Mouse (Mus musculus) midbrain, embryonic 16.5 days (tissue): ENCODE data around the gene Pmepa1. TPM values are rescaled to one million over a fixed set of nuclear protein-coding genes. Genes with fewer than 3 reads are reported as not detected.

ENCODE experiments used
- ATAC-seq: fragments of 200-750 bp; cut with Nextera tagmentation; 2 replicates; pipeline ENCODE4 v1.8.0; 2017; ENCODE audit warnings: moderate TSS enrichment
- H3K27ac ChIP-seq: fragments of 300-500 bp; sonication (generic); 2 replicates; pipeline ENCODE4 v1.5.1; 2014; ENCODE audit warnings: mild to moderate bottlenecking, low read length, mixed read lengths
- H3K27me3 ChIP-seq: fragments of 300-500 bp; sonication (generic); 2 replicates; pipeline ENCODE4 v1.6.1; 2014; ENCODE audit warnings: low read depth, low read length, mixed read lengths; ENCODE audit not compliant: control insufficient read depth, insufficient read depth
- H3K36me3 ChIP-seq: fragments of 300-500 bp; sonication (generic); 2 replicates; pipeline ENCODE4 v1.6.1; 2014; ENCODE audit warnings: mild to moderate bottlenecking, low read length, moderate library complexity, mixed read lengths; ENCODE audit not compliant: control insufficient read depth, insufficient read depth
- H3K4me1 ChIP-seq: fragments of 300-500 bp; sonication (generic); 2 replicates; pipeline ENCODE4 v1.6.1; 2014; ENCODE audit warnings: mild to moderate bottlenecking, low read length, mixed read lengths; ENCODE audit not compliant: control insufficient read depth, insufficient read depth
- H3K4me2 ChIP-seq: fragments of 300-500 bp; sonication (generic); 2 replicates; pipeline ENCODE4 v1.6.1; 2014; ENCODE audit warnings: mild to moderate bottlenecking, low read length, mixed read lengths
- H3K4me3 ChIP-seq: fragments of 300-500 bp; sonication (generic); 2 replicates; pipeline ENCODE4 v1.5.1; 2014; ENCODE audit warnings: low read depth, mild to moderate bottlenecking, low read length, moderate library complexity, mixed read lengths
- H3K9ac ChIP-seq: fragments of 300-500 bp; sonication (generic); 2 replicates; pipeline ENCODE4 v1.6.1; 2014; ENCODE audit warnings: low read depth, low read length, mixed read lengths
- H3K9me3 ChIP-seq: fragments of 300-500 bp; sonication (generic); replicated peaks from 2 replicates; pipeline ENCODE4 v1.6.1; 2014; ENCODE audit warnings: mild to moderate bottlenecking, low read length, mixed read lengths; ENCODE audit not compliant: control insufficient read depth, poor library complexity, severe bottlenecking
- WGBS: fragments of 180-500 bp; shearing (Covaris S2); extraction: QIAGEN DNeasy Blood & Tissue Kit; methylation state at CpG from one replicate; pipeline ENCODE4 v1.1.7; 2014; 5-methylcytosine and 5-hydroxymethylcytosine counted together
- polyA plus RNA-seq: library from polyadenylated mRNA; unstranded; fragments of >200 nt; fragmentation: Nextera tagmentation; extraction: Ambion mirVana; gene quantifications from 2 replicates; pipeline ENCODE4 v1.2.1, GENCODE M21; 2015

The Pmepa1 gene
- polyA plus RNA-seq, 1 experiment from 2014 or later = 3.4 TPM

GRCm38 (mm10) chr2:173281021-173281937, 4.9 kb upstream of the Pmepa1 start:
- ATAC-seq = no peak
- 69% methylated on average over 9 of the region's 9 CpGs for WGBS
- no peak overlapping the region for H3K27ac ChIP-seq
- H3K4me2 ChIP-seq = no peak overlapping the region
- H3K36me3 ChIP-seq = no peaks in the 10 kb centered on the region
- H3K9ac ChIP-seq = no peak overlapping the region
- no peaks in the 10 kb centered on the region for H3K9me3 ChIP-seq
- peaks cover 7% of the 10 kb centered on the region for H3K4me1 ChIP-seq
- H3K4me3 ChIP-seq = no peak overlapping the region
- H3K27me3 ChIP-seq = no peaks in the 10 kb centered on the region

DNA sequence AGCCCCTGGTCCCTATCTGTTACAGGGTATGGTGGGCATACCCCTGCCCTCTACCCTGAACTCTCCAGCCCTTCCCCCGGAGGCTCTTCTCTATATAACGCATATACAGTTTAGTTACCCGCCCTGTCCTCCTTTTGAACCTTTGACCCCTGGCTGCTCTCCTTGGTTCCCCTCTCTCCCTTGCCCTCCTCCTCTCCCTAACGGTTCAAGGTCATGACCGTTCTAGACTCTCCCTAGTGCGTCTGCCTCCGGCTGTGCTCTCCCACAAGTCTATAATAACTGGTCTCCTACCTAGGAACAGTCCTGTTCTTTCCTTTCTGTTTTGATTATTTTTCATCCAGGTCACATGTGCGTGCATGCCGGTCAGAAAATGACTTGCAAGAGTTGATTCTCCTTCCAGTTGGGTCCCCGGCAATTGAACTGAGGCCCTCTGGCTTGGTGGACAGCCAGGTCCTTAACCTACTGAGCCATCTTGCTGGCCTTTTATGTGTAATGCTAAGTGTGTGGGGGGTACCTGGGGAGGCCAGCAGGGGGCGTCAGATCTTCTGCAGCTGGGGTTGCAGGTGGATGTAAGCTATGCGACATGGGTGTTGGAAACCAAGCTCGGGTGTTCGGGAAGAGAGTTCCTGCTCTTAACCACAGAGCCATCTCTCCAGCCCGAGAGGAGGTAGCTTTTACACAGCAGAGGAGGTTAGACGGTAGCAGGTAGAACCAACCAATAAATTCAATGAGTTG, 2.7 kb upstream of the Pmepa1 start:
- 82% methylated on average over 16 of the region's 16 CpGs for WGBS
- no peak for ATAC-seq
- no peak overlapping the region for H3K4me3 ChIP-seq
- H3K27ac ChIP-seq = no peak overlapping the region
- no peak overlapping the region for H3K9ac ChIP-seq
- no peaks in the 10 kb centered on the region for H3K36me3 ChIP-seq
- H3K4me2 ChIP-seq = no peak overlapping the region
- H3K4me1 ChIP-seq = peaks cover 18% of the 10 kb centered on the region
- H3K9me3 ChIP-seq = no peaks in the 10 kb centered on the region
- H3K27me3 ChIP-seq = no peaks in the 10 kb centered on the region

DNA sequence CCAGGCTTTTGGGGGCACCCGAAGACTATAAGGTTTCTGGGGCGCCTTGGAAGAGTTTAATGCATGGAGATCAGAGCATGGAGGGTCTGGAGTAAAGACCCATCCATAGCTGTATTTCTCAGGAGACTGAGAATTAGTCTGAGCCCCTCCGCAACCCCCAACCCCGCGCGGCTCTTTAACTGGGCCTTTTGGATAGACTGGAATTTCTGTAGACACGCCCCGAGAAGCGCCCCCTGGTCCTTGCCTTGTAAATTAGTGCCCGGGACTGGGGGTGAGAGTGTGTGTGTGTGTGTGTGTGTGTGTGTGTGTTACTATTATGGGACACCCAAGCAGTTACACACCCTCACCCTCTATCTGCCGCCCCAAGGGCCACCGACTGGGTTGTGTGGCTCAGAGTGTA, 526 bp upstream of the Pmepa1 start:
- no peaks in the 10 kb centered on the region for H3K9me3 ChIP-seq
- H3K9ac ChIP-seq = peak overlapping the region; percentile 97
- peak overlapping the region; percentile 84 for H3K27ac ChIP-seq
- no peaks in the 10 kb centered on the region for H3K27me3 ChIP-seq
- peak overlapping the region; percentile 87 for H3K4me2 ChIP-seq
- ATAC-seq = peak; percentile 40
- peaks cover 30% of the 10 kb centered on the region for H3K4me1 ChIP-seq
- peak overlapping the region; percentile 97 for H3K4me3 ChIP-seq
- WGBS = 3% methylated on average over 12 of the region's 12 CpGs
- no peaks in the 10 kb centered on the region for H3K36me3 ChIP-seq

DNA sequence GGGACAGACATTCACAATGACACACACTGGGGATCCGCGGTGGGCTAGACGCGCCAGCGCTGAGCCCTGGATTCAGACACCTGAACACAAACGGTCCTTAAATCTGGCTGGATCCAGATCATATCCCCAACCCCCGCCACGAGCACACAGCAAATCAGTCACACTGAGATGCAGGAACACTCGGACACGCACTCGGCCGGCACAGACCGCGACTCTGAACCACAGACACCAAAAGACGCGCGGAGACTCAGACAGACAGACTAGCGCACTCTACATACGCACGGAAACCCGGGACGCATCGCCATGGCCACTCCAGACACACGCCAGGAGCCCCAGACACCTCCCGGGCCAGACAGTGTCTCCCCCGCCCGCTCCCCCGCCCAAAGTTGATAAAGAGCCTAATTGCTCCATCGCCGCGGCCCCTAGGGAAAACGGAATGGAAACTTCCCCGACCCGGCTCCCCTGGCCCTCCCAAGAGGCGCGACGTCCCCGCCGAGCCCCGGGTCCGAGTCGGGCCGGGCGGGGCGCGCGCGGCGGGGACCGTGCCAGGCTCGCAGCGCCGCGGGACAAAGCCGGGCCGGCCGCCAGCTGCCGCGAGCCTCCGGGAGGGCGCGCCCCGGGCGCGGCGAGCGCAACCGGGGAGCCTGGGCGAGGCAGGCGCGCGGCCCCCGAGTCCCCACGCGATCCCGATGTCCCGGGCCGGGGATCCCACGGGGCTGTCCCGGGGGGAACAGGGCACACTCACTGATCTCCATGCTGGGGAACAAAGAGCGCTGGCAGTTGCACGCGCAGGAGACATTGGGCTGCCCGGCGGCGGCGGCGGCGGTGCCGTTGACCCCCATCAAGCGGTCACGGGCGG, 761 bp downstream of the Pmepa1 start:
- peak overlapping the region; percentile 87 for H3K4me2 ChIP-seq
- under 1% methylated on average over 72 of the region's 93 CpGs for WGBS
- H3K4me3 ChIP-seq = peak overlapping the region; percentile 97
- no peaks in the 10 kb centered on the region for H3K36me3 ChIP-seq
- ATAC-seq = peak; percentile 31
- peaks cover 32% of the 10 kb centered on the region for H3K4me1 ChIP-seq
- H3K9me3 ChIP-seq = no peaks in the 10 kb centered on the region
- no peaks in the 10 kb centered on the region for H3K27me3 ChIP-seq
- H3K27ac ChIP-seq = peak overlapping the region; percentile 84
- peak overlapping the region; percentile 97 for H3K9ac ChIP-seq

- no peaks in the 10 kb centered on the region for H3K27me3 ChIP-seq
- no peak; the same call in 1 of the 2 replicates for ATAC-seq
- peaks cover 38% of the 10 kb centered on the region for H3K4me1 ChIP-seq
Measured at GRCm38 (mm10) chr2:173274428-173275342, 1.6 kb downstream of the Pmepa1 start.

DNA sequence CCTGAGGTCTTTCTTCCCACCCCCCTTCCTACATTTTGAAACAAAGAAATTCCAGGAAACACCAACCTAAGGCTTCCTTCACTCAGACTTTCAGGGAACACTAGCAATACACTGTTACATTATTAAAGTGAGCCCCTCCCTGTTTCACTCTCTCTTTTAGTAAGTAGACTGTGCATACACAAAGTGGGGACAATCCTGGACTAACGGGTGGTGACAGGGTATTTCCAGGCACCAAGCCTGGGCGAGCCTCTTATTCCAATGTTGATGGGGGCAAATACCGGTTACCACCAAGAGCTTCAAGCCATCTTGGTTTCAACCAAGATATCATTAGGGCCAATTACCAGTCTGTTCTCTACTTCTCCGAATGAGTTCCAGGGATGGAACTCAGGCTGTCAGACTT, 2.4 kb downstream of the Pmepa1 start:
- no peak for ATAC-seq
- Histone ChIP-seq H3K9ac (no peak overlapping the region; the same call in 1 of the 2 replicates), H3K4me2 (peak overlapping the region; percentile 87), H3K27ac (no peak overlapping the region), H3K4me1 (peaks cover 38% of the 10 kb centered on the region), H3K36me3 (no peaks in the 10 kb centered on the region), H3K9me3 (no peaks in the 10 kb centered on the region), H3K27me3 (no peaks in the 10 kb centered on the region), H3K4me3 (peak overlapping the region; percentile 97)
- WGBS = 52% methylated on average over 4 of the region's 4 CpGs

More at GRCm38 (mm10) chr2:173274428-173275342, 1.6 kb downstream of the Pmepa1 start:
- Histone ChIP-seq H3K4me3 (peak overlapping the region; percentile 97), H3K9ac (peak overlapping the region; percentile 97), H3K4me2 (peak overlapping the region; percentile 87), H3K27ac (no peak overlapping the region; the same call in 1 of the 2 replicates), H3K9me3 (no peaks in the 10 kb centered on the region), H3K36me3 (no peaks in the 10 kb centered on the region)
- 12% methylated on average over 15 of the region's 15 CpGs for WGBS

GRCm38 (mm10) chr2:173272354-173272900, 3.9 kb downstream of the Pmepa1 start:
- Histone ChIP-seq H3K4me1 (peaks cover 42% of the 10 kb centered on the region), H3K9ac (no peak overlapping the region)
- 77% methylated on average over 11 of the region's 11 CpGs for WGBS

More at GRCm38 (mm10) chr2:173272354-173272900, 3.9 kb downstream of the Pmepa1 start:
- Histone ChIP-seq H3K4me3 (no peak overlapping the region), H3K9me3 (no peaks in the 10 kb centered on the region), H3K27me3 (no peaks in the 10 kb centered on the region), H3K36me3 (no peaks in the 10 kb centered on the region), H3K4me2 (no peak overlapping the region), H3K27ac (no peak overlapping the region)
- ATAC-seq = no peak
